Mouse (Mus musculus) adrenal gland, postnatal 4 days (tissue): ENCODE results near the gene Tm6sf1. TPM values are rescaled to one million over a fixed set of nuclear protein-coding genes. Genes with fewer than 3 reads are reported as not detected.
"Not testable (repeated sequence)": the region's sequence is repeated elsewhere in the genome, so short reads cannot be mapped to it uniquely, and the experiment has no call there.

Experiments used
- DNase-seq, 2 experiments: peaks; one replicate each; pipeline ENCODE4 v3.0.0; 2021 to 2022; ENCODE audit warnings: low spot score in 2 of 2, mixed read lengths in 2 of 2
- long read RNA-seq, 2 experiments: library from polyadenylated mRNA; stranded (forward); transcript quantifications; one replicate each; pipeline ENCODE4 v2.0.0; 2021
- total RNA-seq, 2 experiments: library from RNA; stranded (reverse); gene quantifications; 2 replicates each; pipeline ENCODE4 v1.2.3; 2021

The Tm6sf1 gene
- 10 to 100 TPM; 15.2 to 16.3 TPM for total RNA-seq
- long read RNA-seq, experiment 1, transcript Tm6sf1-201 (10 exons, 2,226 nt), result major isoform, 6 of 9 reads
- long read RNA-seq, experiment 1, partial matches to known transcripts, result 0 of 9 reads
- long read RNA-seq, experiment 1, other reads (novel, unspliced or antisense), result 3 of 9 reads
- long read RNA-seq, experiment 2, transcript Tm6sf1-201 (10 exons, 2,226 nt), result major isoform, 7 of 12 reads
- long read RNA-seq, experiment 2, partial matches to known transcripts, result 1 of 12 reads
- long read RNA-seq, experiment 2, other reads (novel, unspliced or antisense), result 4 of 12 reads

DNA sequence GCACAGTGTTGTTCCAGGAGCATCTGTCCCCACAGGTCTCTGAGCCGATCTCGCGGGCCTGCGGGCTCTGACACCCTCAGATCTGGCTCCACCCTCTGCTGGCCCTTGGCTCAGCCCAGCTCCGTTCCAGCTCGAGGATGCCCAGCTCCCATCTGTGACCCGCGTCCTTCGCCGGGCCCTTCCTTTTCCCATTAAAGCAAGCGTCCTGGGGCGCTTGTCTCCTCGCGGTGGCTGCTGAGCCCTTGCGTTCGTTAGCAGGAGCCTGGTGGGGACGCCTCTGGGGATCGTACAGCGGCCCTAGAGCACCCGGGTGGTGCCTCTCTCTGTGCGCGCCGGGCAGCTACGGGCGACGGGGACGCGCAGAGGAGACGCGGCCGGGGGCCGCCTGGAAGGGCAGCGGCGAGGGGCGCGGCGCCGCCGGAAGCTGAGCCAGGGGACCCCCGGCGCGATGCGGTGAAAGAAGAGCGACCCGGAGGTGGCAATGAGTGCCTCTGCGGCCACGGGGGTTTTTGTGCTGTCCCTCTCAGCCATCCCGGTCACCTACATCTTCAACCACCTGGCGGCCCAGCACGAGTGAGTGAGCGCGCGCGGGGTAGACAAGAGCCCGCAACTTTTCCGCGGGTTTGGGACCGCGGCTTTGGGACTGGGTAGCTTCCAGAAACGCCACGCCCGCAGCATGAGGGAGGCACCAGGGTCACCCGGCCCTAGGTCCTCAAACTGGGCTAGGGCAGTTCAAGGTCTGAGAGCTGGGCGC, at the start of gene Tm6sf1:
Tm6sf1 (plus strand) TSS at position 34 of the 754 bp plus-strand sequence.
- DNase-seq, result no peak

DNA sequence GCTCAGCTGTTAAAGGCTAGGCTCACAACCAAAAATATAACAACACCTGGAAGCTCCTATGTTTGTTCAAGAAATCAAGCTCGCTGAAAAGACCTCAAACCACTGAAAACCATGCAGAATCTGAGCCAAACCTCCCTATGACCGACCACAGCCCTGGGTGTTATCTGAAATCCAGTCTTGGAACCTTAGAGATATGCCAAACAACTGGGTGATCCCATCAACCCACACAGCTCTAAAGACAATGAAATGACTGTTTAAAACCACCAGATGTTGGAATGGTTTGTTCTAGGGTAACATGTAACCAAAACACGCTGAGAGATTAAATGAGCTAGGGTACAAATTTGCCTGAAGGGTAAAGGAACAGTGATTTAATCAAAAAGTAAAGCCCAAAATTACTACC, 33.9 kb upstream of the Tm6sf1 start:
- DNase-seq, result no peak

DNA sequence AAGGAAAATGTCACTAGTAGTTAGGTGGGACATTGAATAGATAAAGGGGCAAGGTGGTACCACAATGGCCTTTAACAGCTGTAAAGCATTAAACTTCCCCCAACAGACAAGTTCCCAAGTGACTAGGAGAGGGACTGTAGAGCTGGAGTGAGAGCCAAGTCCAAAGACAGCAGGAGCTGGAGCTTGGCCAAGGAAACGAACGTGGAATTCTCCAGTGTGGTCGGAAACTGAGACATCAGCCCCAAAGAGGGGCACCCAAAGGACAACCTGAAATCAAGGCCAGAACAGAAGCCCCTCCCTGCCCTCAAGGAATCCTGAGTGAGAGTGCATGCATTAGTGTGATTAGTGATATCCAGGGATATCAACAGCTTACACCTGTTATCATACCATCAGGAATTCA, 33.4 kb upstream of the Tm6sf1 start:
- no peak for DNase-seq

DNA sequence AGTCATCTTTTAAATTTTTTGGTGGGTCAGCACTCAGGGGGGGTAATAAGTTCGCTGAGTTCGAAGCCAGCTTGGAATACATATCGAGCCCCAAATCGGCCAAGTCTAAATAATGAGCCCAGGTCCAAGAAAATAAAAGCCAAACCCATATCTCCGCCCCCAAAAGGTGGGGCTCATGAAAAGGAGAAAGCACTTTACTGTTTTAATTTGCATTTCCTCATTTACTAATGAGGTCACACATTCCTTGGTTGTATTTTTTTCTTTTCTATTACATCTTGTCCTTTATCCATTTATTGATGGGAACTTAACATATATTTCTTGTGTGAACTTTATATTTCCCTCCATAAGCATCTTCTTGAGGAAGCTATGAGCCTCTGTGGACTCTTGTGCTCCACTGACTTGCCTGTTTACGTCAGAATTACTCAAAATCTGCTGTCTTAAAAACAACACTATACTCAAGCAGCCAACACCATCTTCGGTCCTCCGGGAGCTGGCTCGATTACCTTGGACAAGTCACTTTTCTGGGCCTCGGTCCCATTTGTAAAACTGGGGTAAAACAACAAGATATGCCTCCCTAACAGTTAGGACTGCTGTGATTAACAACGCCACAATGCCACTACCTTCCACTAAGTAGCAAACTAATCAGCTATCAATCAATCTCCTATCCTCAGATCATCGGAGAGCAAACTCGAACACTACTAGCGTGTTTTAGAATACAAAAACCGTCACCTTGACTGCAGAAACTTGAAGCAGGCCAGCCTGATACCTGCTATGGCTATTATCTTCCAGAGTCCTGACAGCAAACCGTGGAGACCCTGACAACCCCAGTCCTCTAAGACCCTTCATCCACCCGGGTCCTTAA, 30.8 kb upstream of the Tm6sf1 start:
- no peak for DNase-seq

DNA sequence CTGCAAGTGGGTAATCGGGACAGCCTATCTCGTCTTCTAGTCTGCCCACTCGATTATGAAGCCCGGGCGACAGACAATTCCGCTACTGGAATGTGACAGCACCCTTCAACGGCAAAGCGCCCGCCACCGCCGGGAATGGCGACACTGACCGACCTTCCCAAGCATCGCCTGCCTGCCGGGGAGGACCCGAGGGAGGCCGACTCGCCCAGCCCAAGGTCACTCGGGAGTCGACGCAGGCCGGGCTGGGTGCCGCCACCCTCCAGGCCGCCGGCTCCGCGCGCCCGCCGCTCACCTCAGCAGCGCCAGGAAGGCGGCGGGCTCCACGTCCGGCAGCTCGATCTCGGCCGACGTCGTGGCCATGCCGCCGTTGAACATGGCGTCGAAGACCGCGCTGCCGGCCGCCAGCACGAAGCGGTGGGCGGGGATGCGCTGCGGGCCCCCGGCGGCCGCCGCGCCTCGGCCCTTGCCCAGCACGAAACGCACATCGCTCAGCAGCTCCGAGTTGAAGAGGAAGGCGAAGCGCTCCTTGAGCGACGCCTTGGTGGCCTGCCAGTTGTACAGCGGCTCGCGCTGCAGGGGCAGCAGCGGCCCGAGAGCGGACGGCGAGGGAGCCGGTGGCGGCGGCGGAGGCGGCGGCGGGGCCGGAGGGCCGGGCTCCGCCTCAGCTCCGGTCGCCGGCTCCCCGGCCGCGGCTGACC, 30.0 kb upstream of the Tm6sf1 start:
- DNase-seq, result peak; percentile 32 to 50

DNA sequence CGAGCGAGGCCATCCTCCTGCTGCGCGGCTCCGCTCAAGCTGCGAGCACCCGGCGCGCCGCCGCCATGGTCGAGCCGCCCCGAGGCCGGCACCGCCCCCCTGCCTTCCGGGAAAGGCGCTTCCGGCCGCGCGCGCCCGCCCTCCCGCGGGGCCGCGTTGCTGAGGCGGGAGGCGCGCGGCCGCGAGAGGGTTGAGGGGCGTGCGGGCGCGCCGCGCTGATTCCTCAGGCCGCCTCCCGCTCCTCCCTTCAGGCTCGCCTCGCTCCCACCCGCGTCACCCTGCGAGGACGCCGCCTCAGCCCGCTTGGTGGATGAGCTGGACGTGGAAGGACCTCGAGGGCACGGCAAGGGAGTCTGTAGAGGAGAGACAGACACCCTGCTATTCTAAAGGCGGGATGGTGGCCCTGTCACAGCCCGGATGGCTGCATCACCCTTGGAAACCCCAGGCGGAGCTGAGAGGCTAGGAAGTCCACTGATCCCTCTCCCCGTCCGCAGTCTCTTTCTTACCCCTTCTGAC, 29.4 kb upstream of the Tm6sf1 start, which contains the start of gene Btbd1:
Btbd1 (minus strand) TSS at position 53 of the 516 bp plus-strand sequence.
- DNase-seq, result peak; percentile 65 to 73

DNA sequence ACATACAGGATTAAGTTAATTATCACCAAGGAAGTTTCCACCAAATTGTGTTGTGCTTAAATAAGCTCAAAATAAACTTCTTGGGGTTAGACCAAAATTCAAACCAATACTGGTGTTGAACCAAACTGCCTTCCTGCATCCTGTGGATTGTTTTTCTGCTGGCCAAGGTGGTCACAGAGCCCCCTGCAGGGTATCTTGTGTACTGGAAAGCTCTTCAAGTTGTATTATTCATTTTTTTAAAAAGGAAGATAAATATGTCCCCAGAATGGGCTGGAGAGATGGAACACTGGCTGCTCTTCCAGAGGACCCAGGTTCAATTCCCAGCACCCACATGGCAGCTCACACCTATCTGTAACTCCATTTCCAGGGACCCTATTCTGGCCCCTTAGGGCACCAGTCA, 24.0 kb upstream of the Tm6sf1 start:
- no peak for DNase-seq

DNA sequence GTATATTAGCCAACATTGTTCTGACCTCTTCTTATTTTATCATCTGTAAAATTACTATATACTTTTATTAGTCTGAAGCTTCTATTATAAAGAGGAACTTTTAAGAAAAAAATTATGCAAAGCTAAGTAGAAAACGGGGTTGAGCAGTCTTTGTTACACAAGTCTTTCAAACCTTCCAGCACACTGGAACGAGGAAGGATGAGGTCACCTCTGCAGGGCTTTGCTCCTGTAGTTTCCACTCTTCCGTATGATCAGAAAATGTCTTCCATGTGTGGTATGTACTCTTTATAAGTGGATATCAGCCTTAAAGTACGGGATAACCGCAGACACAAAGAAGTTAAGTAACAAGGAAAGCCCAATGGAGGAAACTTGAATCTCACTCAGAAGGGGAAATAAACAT, 23.4 kb upstream of the Tm6sf1 start:
- no peak for DNase-seq

DNA sequence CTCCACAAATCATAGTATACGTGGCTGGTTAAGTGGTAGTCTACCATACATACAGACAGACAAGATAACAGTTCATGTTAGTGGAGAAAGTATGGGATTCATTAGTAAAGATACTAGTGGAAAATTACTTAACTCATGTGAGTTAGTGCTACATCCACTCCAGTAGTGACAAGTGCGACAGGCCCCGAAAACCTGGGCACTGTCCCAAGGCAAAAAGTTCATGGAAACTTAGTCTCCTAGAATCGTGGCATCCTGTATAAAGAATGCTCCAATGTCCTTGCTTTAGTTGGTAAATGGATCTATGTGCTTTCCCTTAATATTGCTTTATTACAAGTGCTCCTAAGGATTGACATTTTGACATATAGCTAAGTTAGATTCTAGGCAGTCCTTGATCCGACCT, 21.0 kb upstream of the Tm6sf1 start:
- not testable (repeated sequence) for DNase-seq

DNA sequence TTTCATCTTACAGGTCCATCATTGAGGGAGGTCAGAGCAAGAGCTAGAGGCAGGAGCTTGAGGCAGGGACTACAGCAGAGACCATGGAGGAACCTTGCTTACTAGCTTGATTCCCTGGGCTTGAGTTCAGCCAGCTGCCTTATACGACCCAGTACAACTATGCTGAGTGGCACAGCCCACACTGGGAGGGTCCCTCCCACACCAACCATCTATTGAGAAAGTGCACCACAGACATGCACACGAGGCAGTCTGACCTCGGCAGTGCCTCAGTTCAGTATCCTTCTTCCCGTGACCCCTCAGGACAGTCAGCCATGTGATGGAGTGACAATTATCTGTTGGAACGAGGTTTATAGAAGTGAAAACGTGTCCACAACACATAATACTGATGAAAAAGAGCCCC, 19.1 kb upstream of the Tm6sf1 start:
- DNase-seq, result no peak

DNA sequence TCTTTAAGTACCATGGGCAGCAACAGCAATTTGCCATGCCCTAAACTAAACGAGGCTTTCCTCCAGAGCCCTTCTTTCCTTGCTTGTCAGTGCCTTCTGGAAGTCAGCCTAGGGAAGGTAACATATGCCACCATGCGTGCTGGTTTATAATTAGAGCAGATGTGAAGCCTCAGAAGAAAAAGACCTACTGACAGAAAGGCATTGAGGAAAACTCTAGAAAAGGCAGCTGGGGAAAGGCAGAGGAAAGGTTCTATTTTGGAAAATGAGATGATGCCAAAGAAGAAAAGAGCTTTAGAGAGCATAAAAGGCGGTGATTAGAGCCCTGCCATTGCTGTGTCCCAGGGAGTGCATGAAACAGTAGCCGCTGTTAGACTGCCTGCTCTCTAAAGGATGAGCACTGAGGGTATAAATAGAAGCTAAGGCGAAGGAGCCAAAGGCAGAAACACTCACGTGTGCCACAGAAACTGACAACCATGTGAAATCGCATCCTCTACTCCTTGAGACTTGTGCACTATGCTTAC, 18.1 kb upstream of the Tm6sf1 start:
- no peak for DNase-seq

DNA sequence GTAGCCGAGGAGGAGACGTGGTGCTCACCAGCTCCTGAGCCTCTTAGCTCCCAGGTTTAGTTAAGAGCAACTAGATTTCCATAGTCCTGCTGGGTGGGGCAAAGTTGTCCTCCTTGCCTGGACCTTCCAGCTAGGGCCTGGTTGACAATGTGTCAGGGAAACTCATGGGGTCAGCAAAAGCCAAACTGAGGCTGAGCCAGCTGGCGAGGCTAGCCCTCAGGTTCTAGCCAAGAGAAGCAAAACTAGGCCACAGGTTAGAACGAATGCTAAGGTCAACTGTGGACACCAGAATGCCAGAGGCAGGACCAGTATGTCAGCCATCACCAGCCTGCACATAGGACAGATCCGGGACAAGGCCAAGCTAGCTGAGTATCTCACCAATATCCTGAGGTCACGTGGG, 17.4 kb upstream of the Tm6sf1 start:
- DNase-seq, result no peak

DNA sequence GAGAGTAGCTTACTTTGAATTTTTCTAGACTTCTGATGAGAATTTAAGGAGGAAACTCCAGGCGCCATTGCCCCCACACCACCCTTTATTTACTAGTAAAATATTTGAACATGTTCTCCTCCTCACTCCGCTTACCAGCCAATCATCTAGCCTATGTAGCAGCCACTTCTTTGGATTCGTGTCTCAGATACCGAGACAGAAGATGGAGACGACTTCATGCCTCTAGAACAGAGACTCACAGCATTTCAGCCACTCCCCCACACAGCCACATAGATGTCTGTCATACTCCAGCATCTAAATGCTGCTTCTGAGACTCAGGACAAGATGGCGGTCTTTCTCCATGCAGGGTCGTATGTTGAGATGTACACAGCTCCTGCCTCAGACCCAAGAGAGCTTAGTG, 16.7 kb upstream of the Tm6sf1 start:
- DNase-seq, result no peak

DNA sequence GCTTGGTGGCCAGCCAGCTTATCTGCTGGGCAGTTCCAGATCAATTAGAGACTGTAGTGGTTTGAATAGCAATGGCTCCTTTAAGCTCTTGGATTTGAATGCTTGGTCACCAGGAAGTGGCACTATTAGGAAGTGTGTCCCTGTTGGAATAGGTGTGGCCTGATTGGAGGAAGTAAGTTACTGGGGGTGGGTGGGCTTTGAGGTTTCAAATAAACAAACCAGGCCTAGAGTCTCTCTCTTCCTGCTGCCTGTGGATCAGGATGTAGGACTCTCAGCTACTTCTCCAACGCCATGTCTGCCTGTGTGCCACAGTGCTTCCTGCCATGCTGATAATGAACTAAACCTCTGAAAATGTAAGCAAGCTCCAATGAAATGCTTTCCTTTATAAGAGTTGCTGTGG, 15.8 kb upstream of the Tm6sf1 start:
- DNase-seq, result no peak

DNA sequence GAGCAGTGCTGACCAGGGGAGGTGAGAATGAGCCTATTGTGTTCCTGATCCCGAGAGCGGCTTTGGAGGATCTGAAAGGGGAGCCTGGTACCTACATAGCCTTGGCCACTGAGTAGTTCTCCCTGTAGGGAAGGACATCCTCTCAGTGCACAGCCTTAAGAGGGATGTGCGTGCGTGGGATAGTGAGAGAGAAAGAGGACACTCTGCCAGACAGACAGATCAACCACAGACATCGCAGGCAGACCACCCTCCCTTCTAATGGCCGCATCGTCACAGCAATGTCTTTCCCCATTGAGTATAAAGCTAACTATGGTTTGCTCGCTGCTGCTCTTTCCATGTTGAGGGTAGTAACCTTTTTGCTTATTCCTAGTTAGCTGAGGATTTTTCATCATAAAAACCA, 14.9 kb upstream of the Tm6sf1 start:
- DNase-seq, result no peak

DNA sequence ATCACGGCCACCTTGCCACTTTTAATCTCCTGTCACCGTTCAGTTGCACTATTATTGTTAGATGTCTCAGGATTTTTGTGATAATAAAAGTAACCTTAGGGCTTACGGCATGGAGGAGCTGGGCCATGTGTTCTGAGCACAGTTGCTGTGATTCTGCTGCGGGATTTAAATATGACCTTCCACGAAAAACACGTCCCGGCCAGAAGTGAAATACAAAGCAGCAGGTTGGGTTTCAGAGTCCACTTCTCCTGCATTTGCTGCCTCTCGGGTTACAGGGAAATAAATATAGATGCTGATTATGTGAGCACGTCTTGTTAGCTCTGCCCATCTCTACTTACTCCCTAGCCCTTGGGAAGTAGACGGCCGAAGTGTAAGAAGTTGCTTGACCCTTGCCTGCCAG, 14.0 kb upstream of the Tm6sf1 start:
- DNase-seq, result no peak

DNA sequence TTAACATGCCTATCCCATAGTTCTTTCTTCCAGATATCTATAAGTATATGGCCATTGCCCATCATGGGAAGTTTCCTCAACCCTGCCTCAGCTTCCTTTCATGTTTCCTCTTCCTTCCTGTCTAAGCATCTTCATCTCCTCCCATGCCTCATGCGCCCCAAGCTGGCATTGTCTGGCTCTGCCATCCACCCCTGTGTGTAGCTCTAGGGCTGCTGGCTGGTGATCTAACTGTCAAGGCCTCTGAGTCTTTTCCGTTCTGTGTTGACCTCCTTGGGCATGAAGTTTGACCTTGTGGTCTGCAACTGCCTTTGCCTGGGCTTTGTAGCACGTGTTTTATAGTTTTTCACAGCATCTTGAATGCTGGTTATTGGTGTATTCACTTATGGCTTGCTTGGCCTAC, 13.5 kb upstream of the Tm6sf1 start:
- no peak for DNase-seq

DNA sequence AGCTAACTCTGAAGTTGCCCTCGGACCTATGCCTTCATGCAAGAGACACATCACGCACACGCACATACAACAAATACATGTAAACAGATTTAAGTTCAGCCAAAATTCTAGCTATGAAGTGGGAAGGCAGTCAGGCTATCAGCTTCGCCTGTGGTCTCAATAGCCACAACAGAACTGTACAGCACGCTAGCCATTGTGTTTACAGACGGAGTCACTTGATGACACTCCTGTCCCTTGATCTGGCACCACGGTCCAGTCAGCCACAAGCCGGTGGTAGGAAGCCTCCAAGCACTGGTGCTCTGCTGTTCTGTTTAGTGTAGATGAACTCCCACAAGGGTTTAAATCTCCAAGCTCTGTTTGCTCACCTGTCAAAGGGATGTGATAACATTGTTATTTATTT, 12.8 kb upstream of the Tm6sf1 start:
- no peak for DNase-seq

DNA sequence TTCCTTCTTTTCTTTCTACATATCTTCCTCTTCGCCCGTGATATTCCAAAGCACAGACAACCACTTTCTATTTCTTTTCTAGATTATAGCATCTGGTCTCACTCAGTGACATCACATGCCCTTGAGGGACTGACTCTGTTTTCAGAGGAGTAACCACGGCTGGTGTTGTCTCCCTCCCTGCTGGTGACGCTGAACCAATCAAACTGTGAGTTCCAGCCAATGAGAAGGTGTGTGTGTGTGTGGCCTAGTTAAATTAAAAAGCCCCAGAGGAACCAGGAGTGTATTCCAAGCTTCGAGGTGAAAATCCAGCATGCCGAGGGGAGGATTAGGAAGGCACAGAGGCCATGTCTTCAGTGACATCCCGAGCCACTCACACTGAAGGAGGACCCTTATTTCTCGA, 11.8 kb upstream of the Tm6sf1 start:
- no peak for DNase-seq

DNA sequence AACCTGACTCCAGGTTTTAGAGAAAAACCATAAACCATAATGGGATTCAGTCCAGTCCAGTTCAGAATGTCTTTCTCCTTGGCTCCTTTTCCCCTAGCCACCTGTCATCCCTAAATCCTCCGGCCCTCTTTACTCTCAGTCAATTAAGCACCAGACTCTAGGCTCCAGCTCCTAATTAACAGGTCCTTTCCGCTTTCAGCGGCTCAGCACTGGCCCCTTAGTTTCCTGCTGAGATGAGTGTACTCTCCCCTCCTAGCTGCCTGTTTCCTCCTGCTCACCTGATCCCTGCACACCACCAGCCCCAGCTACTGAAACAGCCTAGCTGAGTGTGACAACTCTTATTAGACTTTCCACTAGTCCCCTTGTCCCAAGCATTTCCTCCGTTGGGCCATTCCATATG, 11.0 kb upstream of the Tm6sf1 start:
- no peak for DNase-seq

DNA sequence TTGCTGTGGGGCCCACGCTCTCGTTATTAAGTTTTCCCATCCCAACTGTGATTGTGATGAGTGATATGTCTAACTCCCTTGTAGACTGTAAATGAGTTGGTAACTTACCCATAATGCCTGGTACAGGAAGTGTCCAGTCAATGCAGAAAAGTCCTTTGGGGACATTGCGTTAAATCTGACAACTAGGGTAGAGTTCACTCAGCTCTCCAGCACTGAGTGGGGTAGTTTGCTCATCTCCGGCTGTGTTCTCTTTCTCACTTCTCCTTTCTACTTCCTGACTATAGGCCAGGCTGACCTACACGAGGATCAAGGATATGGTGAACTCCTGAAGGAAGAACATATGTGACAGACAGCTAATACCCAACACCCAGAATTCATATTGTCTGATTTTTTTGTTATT, 9.6 kb upstream of the Tm6sf1 start:
- DNase-seq, result no peak
